Mouse (Mus musculus): ENCODE measurements around the gene Vmn2r94. TPM values are rescaled to one million over a fixed set of nuclear protein-coding genes. Genes with fewer than 3 reads are reported as not detected.

Gene Vmn2r94
- not detected in 2 replicates for total RNA-seq (2017)

DNA sequence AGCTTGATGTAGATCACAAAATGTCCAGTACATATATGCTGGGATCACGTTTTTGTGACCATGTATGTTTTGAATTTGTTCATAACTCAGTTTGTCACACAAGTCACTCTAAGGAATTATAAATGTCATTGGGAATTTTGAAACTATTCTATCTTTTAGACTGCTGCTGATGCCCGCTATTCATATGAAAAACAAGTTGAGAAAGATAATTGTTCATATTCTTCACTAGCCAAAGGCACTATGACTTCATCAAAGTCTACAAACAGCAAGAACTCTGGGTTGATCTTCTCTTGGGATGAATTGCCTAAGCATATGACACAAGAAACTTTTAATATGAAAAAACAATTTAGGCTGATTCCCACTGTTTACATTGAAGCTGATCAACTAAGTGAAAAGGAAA is at the start of gene Vmn2r94:
Gene Vmn2r94 (minus strand): TSS at position 101 of the 400 bp plus-strand sequence.
- no peak for ATAC-seq (ENCODE audit: extremely low read depth, insufficient number of reproducible peaks, low FRiP score, poor library complexity, severe bottlenecking)

DNA sequence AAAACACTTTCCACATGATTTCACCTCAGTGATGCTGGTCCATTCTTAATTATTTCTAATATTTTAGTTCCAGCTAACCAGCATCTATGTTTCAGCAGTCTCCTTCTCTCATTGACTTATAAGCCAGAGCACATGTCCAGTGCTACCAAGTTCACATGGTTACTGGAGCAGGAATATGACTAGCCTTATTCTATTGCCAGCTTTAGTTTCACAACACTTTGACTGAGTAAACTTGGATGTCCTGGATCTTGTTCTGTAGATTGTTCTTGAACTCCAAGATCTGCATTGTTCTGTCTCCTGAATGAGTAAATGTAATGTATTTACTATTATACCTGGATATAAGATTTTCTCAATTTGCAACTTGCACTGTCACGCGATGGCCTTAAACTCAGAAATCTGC is 45.5 kb upstream of the Vmn2r94 start:
- ATAC-seq (ENCODE audit: extremely low read depth, insufficient number of reproducible peaks, low FRiP score, poor library complexity, severe bottlenecking): no peak

DNA sequence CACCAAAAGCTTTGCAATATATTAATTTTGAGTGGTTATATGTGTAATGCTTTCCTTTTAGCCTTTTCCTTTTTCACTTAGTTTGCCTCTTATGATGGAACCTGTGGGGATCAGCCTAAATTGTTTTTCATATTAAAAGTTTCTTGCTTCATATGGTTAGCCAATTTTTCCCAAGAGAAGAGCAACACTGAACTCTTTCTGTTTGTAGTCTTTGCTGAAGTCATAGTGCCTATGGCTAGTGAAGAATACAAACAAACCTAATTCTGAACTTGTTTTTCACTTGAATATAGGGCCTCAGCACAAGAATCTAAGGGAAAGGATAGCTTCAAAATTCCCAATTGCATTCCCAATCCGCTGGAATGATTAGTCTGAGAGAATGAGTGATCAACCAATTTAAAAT is 20.2 kb upstream of the Vmn2r94 start, which contains the start of gene Vmn2r93:
Gene Vmn2r93 (plus strand): TSS at position 301 of the 400 bp plus-strand sequence.
- ATAC-seq (ENCODE audit: extremely low read depth, insufficient number of reproducible peaks, low FRiP score, poor library complexity, severe bottlenecking): no peak

DNA sequence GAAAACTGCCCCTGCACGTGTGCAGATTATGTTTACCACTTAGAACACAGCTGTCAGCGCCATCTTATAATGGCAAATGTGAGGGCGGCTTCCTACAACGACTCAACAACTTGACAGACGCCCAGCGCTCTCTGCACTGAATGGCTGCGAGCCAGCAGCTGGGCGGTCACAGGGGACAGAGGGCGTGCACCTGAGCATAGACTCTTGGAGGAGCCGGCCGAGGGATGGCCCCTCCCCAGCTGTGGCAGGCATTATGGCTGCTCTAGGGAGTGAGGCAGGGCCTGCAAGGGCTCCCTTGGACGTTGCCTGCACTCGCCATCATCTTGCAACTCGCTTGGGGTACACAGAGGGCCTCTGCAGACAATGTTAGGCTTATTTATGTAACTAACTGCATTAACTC is 40.6 kb downstream of the Vmn2r94 start:
- no peak for ATAC-seq (ENCODE audit: extremely low read depth, insufficient number of reproducible peaks, low FRiP score, poor library complexity, severe bottlenecking)

DNA sequence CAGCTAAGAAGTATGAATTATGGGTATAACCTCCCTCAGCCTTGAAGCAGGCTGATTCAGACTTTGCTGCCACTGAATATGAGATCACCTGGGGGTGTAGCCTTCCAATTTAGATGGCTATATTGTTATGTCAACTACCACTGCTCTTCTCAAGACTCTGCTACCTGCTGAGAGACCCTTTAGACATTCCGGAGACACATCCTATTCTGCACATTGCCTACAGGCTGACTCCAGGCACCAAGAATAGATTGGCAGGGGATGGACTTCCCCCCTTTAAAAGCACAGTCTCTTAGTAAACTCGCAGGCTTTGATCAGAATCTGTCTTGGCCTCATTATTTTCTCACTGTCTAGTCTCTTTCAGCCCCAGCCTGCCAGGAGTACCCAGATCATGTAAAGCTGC is 45.6 kb downstream of the Vmn2r94 start:
- ATAC-seq (ENCODE audit: extremely low read depth, insufficient number of reproducible peaks, low FRiP score, poor library complexity, severe bottlenecking): no peak

GRCm38 (mm10) chr17:18221300-18221699 is 56.3 kb downstream of the Vmn2r94 start:
- ATAC-seq (ENCODE audit: extremely low read depth, insufficient number of reproducible peaks, low FRiP score, poor library complexity, severe bottlenecking): no peak

Other genes with a start within 250 kb of the Vmn2r94 start
- gene Vmn2r124, start 228.3 kb downstream of the Vmn2r94 start, total RNA-seq (2017): under 0.01 TPM in 2 replicates
- not detected in 2 replicates for gene Vmn2r91, start 192.7 kb downstream of the Vmn2r94 start, total RNA-seq (2017)
- gene Vmn2r92, start 125.9 kb downstream of the Vmn2r94 start, total RNA-seq (2017): not detected in 2 replicates
- not detected in 2 replicates for gene Vmn2r93, start 20.3 kb upstream of the Vmn2r94 start, total RNA-seq (2017)
- under 0.01 TPM in 1 of 2 replicates, not detected in the other for gene Vmn2r95, start 146.3 kb upstream of the Vmn2r94 start, total RNA-seq (2017)